Mouse (Mus musculus) neural tube, embryonic 11.5 days (tissue): Measurements from ENCODE around the gene Fbxw10. TPM values are rescaled to one million over a fixed set of nuclear protein-coding genes. Genes with fewer than 3 reads are reported as not detected.

Experiments used
- ATAC-seq: fragments of 200-750 bp; cut with Nextera tagmentation; 2 replicates; pipeline ENCODE4 v1.8.0; 2017; ENCODE audit warnings: moderate number of reproducible peaks, mild to moderate bottlenecking, moderate TSS enrichment, moderate library complexity; ENCODE audit not compliant: insufficient read depth, low FRiP score, low TSS enrichment
- DNase-seq: peaks from one replicate; pipeline ENCODE4 v3.0.0-alpha.2; 2015; ENCODE audit warnings: low spot score
- H3K27ac ChIP-seq: fragments of 300-500 bp; sonication (generic); 2 replicates; pipeline ENCODE4 v1.5.1; 2014; ENCODE audit warnings: low read depth, mild to moderate bottlenecking, low read length
- H3K27me3 ChIP-seq: fragments of 300-500 bp; sonication (generic); 2 replicates; pipeline ENCODE4 v1.6.1; 2014; ENCODE audit warnings: mild to moderate bottlenecking, low read length, mixed read lengths; ENCODE audit not compliant: control insufficient read depth, insufficient read depth
- H3K36me3 ChIP-seq: fragments of 300-500 bp; sonication (generic); 2 replicates; pipeline ENCODE4 v1.6.1; 2014; ENCODE audit warnings: mild to moderate bottlenecking, low read length, moderate library complexity, mixed read lengths; ENCODE audit not compliant: control insufficient read depth, insufficient read depth
- H3K4me1 ChIP-seq: fragments of 300-500 bp; sonication (generic); 2 replicates; pipeline ENCODE4 v1.6.1; 2014; ENCODE audit warnings: low read length, mixed read lengths; ENCODE audit not compliant: control insufficient read depth, insufficient read depth
- H3K4me2 ChIP-seq: fragments of 300-500 bp; sonication (generic); 2 replicates; pipeline ENCODE4 v1.6.1; 2014; ENCODE audit warnings: low read depth, mild to moderate bottlenecking, moderate library complexity
- H3K4me3 ChIP-seq: fragments of 300-500 bp; sonication (generic); 2 replicates; pipeline ENCODE4 v1.5.1; 2014; ENCODE audit warnings: low read depth, low read length
- H3K9ac ChIP-seq: fragments of 300-500 bp; sonication (generic); 2 replicates; pipeline ENCODE4 v1.6.1; 2014; ENCODE audit warnings: mild to moderate bottlenecking, low read length
- H3K9me3 ChIP-seq: fragments of 300-500 bp; sonication (generic); 2 replicates; pipeline ENCODE4 v1.6.1; 2016; ENCODE audit warnings: low read length; ENCODE audit not compliant: control insufficient read depth
- WGBS: fragments of 180-500 bp; shearing (Covaris S2); extraction: QIAGEN DNeasy Blood & Tissue Kit; methylation state at CpG from one replicate; pipeline ENCODE4 v1.1.7; 2014; 5-methylcytosine and 5-hydroxymethylcytosine counted together
- polyA plus RNA-seq: library from polyadenylated mRNA; unstranded; fragments of >200 nt; fragmentation: Nextera tagmentation; extraction: Ambion mirVana; gene quantifications from 2 replicates; pipeline ENCODE4 v1.2.1, GENCODE M21; 2014

Fbxw10 gene
- polyA plus RNA-seq, 1 experiment from 2014 or later = 0.19 TPM

- Histone ChIP-seq H3K27me3 (no peaks in the 10 kb centered on the region), H3K4me3 (peak overlapping the region; percentile 73), H3K4me2 (peak overlapping the region; percentile 35), H3K9me3 (no peaks in the 10 kb centered on the region), H3K9ac (no peak overlapping the region), H3K27ac (no peak overlapping the region), H3K36me3 (no peaks in the 10 kb centered on the region), H3K4me1 (no peaks in the 10 kb centered on the region)
- WGBS = 31% methylated on average over 9 of the region's 9 CpGs
- DNase-seq = no peak
- ATAC-seq = peak; percentile 25; the same call in 1 of the 2 replicates
Observed at GRCm38 (mm10) chr11:62878728-62879127, 31.9 kb downstream of the Fbxw10 start.

GRCm38 (mm10) chr11:62879220-62880048, 32.6 kb downstream of the Fbxw10 start, which contains the start of gene Tvp23b:
Gene Tvp23b (plus strand): TSS chr11:62879455.
- peak; percentile 99 for DNase-seq
- Histone ChIP-seq H3K4me1 (no peaks in the 10 kb centered on the region), H3K9ac (peak within 1 kb of the TSS; percentile 64), H3K4me2 (peak within 1 kb of the TSS; percentile 73), H3K9me3 (no peaks in the 10 kb centered on the region), H3K27ac (peak within 1 kb of the TSS; percentile 76), H3K36me3 (no peaks in the 10 kb centered on the region), H3K27me3 (no peaks in the 10 kb centered on the region), H3K4me3 (peak within 1 kb of the TSS; percentile 73)
- peak; percentile 97 for ATAC-seq
- WGBS = 2% methylated on average over 54 of the region's 55 CpGs

GRCm38 (mm10) chr11:62883407-62883806, 36.5 kb downstream of the Fbxw10 start:
- Histone ChIP-seq H3K4me1 (no peaks in the 10 kb centered on the region), H3K9ac (no peak overlapping the region), H3K27me3 (no peaks in the 10 kb centered on the region), H3K36me3 (no peaks in the 10 kb centered on the region), H3K9me3 (no peaks in the 10 kb centered on the region), H3K4me2 (no peak overlapping the region), H3K27ac (no peak overlapping the region), H3K4me3 (no peak overlapping the region)
- DNase-seq = no peak
- ATAC-seq = no peak
- WGBS = 96% methylated on average over 8 of the region's 8 CpGs

- no peaks in the 10 kb centered on the region for H3K9me3 ChIP-seq
- H3K4me2 ChIP-seq = no peak overlapping the region
- ATAC-seq (no peak), DNase-seq (peak; percentile 6)
- 70% methylated on average over 5 of the region's 5 CpGs for WGBS
- no peaks in the 10 kb centered on the region for H3K36me3 ChIP-seq
- H3K27me3 ChIP-seq = no peaks in the 10 kb centered on the region
- no peak overlapping the region for H3K27ac ChIP-seq
- H3K4me1 ChIP-seq = no peaks in the 10 kb centered on the region
- no peak overlapping the region for H3K4me3 ChIP-seq
- no peak overlapping the region for H3K9ac ChIP-seq
Observed at GRCm38 (mm10) chr11:62885323-62885722, 38.5 kb downstream of the Fbxw10 start.

- Histone ChIP-seq H3K27me3 (no peaks in the 10 kb centered on the region), H3K36me3 (no peaks in the 10 kb centered on the region; the same call in 1 of the 2 replicates), H3K27ac (no peak overlapping the region), H3K4me2 (no peak overlapping the region), H3K9ac (no peak overlapping the region), H3K4me1 (no peaks in the 10 kb centered on the region), H3K4me3 (no peak overlapping the region), H3K9me3 (no peaks in the 10 kb centered on the region)
- DNase-seq = no peak
- WGBS = 89% methylated on average over 4 of the region's 4 CpGs
- no peak for ATAC-seq
Observed at GRCm38 (mm10) chr11:62890796-62891195, 43.9 kb downstream of the Fbxw10 start.

GRCm38 (mm10) chr11:62891763-62892162, 44.9 kb downstream of the Fbxw10 start:
- Histone ChIP-seq H3K4me1 (no peaks in the 10 kb centered on the region), H3K4me3 (no peak overlapping the region), H3K9me3 (no peaks in the 10 kb centered on the region), H3K9ac (no peak overlapping the region), H3K27ac (no peak overlapping the region), H3K27me3 (no peaks in the 10 kb centered on the region), H3K4me2 (no peak overlapping the region), H3K36me3 (no peaks in the 10 kb centered on the region; the same call in 1 of the 2 replicates)
- no peak for ATAC-seq
- WGBS = 93% methylated on average over 11 of the region's 11 CpGs
- no peak for DNase-seq

GRCm38 (mm10) chr11:62901699-62902323, 54.9 kb downstream of the Fbxw10 start:
- Histone ChIP-seq H3K4me2 (no peak overlapping the region), H3K9ac (no peak overlapping the region), H3K27ac (no peak overlapping the region), H3K4me3 (no peak overlapping the region), H3K4me1 (no peaks in the 10 kb centered on the region), H3K27me3 (no peaks in the 10 kb centered on the region), H3K9me3 (no peaks in the 10 kb centered on the region), H3K36me3 (no peaks in the 10 kb centered on the region; the same call in 1 of the 2 replicates)
- DNase-seq (peak; percentile 53), ATAC-seq (no peak)
- 41% methylated on average over 12 of the region's 12 CpGs for WGBS

- Histone ChIP-seq H3K4me3 (no peak overlapping the region), H3K9me3 (no peaks in the 10 kb centered on the region), H3K27ac (no peak overlapping the region), H3K4me2 (no peak overlapping the region), H3K9ac (no peak overlapping the region), H3K36me3 (no peaks in the 10 kb centered on the region), H3K27me3 (no peaks in the 10 kb centered on the region), H3K4me1 (no peaks in the 10 kb centered on the region)
- DNase-seq = no peak
- ATAC-seq = no peak
- whole genome bisulfite sequencing = 76% methylated on average over 6 of the region's 6 CpGs
Observed at GRCm38 (mm10) chr11:62903871-62904495, 57.1 kb downstream of the Fbxw10 start.
